Mouse (Mus musculus): ENCODE measurements around the gene Slc7a9.

- TF ChIP-seq POLR2A (IDR thresholded peaks at IDR 0.05; ENCODE audit: low read depth, low read length) (no peak), CTCF (IDR thresholded peaks at IDR 0.05; ENCODE audit: borderline replicate concordance, insufficient read depth, low read length) (no peak)
Measured at GRCm38 (mm10) chr7:35447996-35448846, at the start of gene Slc7a9.

Measured in embryonic fibroblast, embryonic 13.5 days (primary cell).